Mouse (Mus musculus) forebrain, embryonic 14.5 days (tissue): Measurements from ENCODE around the gene Asb5. TPM values are rescaled to one million over a fixed set of nuclear protein-coding genes. Genes with fewer than 3 reads are reported as not detected.
A peak's percentile ranks its signal among the peaks of the same experiment; 100 is the strongest.

Source experiments
- ATAC-seq: fragments of 200-750 bp; cut with Nextera tagmentation; 2 replicates; pipeline ENCODE4 v1.8.0; 2017; ENCODE audit warnings: mild to moderate bottlenecking, moderate library complexity
- DNase-seq: peaks from one replicate; pipeline ENCODE4 v3.0.0-alpha.2; 2015; ENCODE audit warnings: low spot score
- H3K27ac ChIP-seq: fragments of 300-500 bp; sonication (generic); 2 replicates; pipeline ENCODE4 v1.5.1; 2014; ENCODE audit warnings: low read depth, mild to moderate bottlenecking, control low read depth, low read length, moderate library complexity
- H3K27me3 ChIP-seq: fragments of 300-500 bp; sonication (generic); replicated peaks from 2 replicates; pipeline ENCODE4 v1.6.1; 2014; ENCODE audit warnings: low read length, control low read depth, mixed read lengths; ENCODE audit not compliant: control insufficient read depth, insufficient read depth
- H3K36me3 ChIP-seq: fragments of 300-500 bp; sonication (generic); 2 replicates; pipeline ENCODE4 v1.6.1; 2014; ENCODE audit warnings: low read length, control low read depth; ENCODE audit not compliant: control insufficient read depth, insufficient read depth
- H3K4me1 ChIP-seq: fragments of 300-500 bp; sonication (generic); 2 replicates; pipeline ENCODE4 v1.6.1; 2014; ENCODE audit warnings: antibody characterized with exemption, low read length, control low read depth; ENCODE audit not compliant: control insufficient read depth, insufficient read depth
- H3K4me2 ChIP-seq: fragments of 300-500 bp; sonication (generic); 2 replicates; pipeline ENCODE4 v1.6.1; 2014; ENCODE audit warnings: mild to moderate bottlenecking, control low read depth, low read length
- H3K4me3 ChIP-seq: fragments of 300-500 bp; sonication (generic); 2 replicates; pipeline ENCODE4 v1.5.1; 2014; ENCODE audit warnings: low read depth, low read length, control low read depth
- H3K9ac ChIP-seq: fragments of 300-500 bp; sonication (generic); 2 replicates; pipeline ENCODE4 v1.6.1; 2014; ENCODE audit warnings: mild to moderate bottlenecking, low read length, control low read depth, moderate library complexity
- H3K9me3 ChIP-seq: fragments of 300-500 bp; sonication (generic); replicated peaks from 2 replicates; pipeline ENCODE4 v1.6.1; 2016; ENCODE audit warnings: low read length, control low read depth, mixed read lengths; ENCODE audit not compliant: control insufficient read depth
- WGBS: fragments of 180-500 bp; shearing (Covaris S2); extraction: QIAGEN DNeasy Blood & Tissue Kit; methylation state at CpG from one replicate; pipeline ENCODE4 v1.1.7; 2014; 5-methylcytosine and 5-hydroxymethylcytosine counted together
- polyA plus RNA-seq: library from polyadenylated mRNA; unstranded; fragments of >200 nt; fragmentation: Nextera tagmentation; extraction: Ambion mirVana; gene quantifications from 2 replicates; pipeline ENCODE4 v1.2.1, GENCODE M21; 2014

Gene Asb5
- 4.0 and 5.2 TPM in 2 replicates for polyA plus RNA-seq

- H3K9ac ChIP-seq, result peak within 1 kb of the TSS; percentile 89
- H3K4me3 ChIP-seq, result peak within 1 kb of the TSS; percentile 93
- under 1% methylated on average over 80 of the region's 89 CpGs for WGBS
- H3K4me2 ChIP-seq, result peak within 1 kb of the TSS; percentile 67
- no peaks in the 10 kb centered on the region for H3K9me3 ChIP-seq
- H3K4me1 ChIP-seq, result peaks cover 15% of the 10 kb centered on the region; the same call in 1 of the 2 replicates
- H3K27me3 ChIP-seq, result no peaks in the 10 kb centered on the region
- H3K36me3 ChIP-seq, result peaks cover 6% of the 10 kb centered on the region; the same call in 1 of the 2 replicates
- peak; percentile 98 for DNase-seq
- peak within 1 kb of the TSS; percentile 75; the same call in 1 of the 2 replicates for H3K27ac ChIP-seq
- ATAC-seq, result peak; percentile 95
These were observed at the start of gene Asb5, which contains the start of gene Spcs3 for GRCm38 (mm10) chr8:54529382-54530296. TSS of gene Asb5 (plus strand) at chr8:54529580. TSS of gene Spcs3 (minus strand) at chr8:54529998.

GRCm38 (mm10) chr8:54486555-54487273 lies 42.7 kb upstream of the Asb5 start:
- WGBS, result 41% methylated on average over 19 of the region's 19 CpGs
- Histone ChIP-seq H3K27ac (no peak overlapping the region), H3K9ac (0 out of 2 replicates have a peak overlapping the region, but pooled peaks have one; percentile 17), H3K4me2 (peak overlapping the region; percentile 33; the same call in 1 of the 2 replicates), H3K27me3 (no peaks in the 10 kb centered on the region), H3K4me1 (0 out of 2 replicates have a peak, but pooled peaks cover 2% of the 10 kb centered on the region), H3K36me3 (no peaks in the 10 kb centered on the region), H3K4me3 (no peak overlapping the region), H3K9me3 (no peaks in the 10 kb centered on the region)
- ATAC-seq, result no peak
- DNase-seq, result no peak

GRCm38 (mm10) chr8:54488437-54488836 lies 40.9 kb upstream of the Asb5 start:
- Histone ChIP-seq H3K9ac (no peak overlapping the region), H3K4me3 (no peak overlapping the region), H3K4me2 (no peak overlapping the region), H3K27ac (no peak overlapping the region), H3K4me1 (0 out of 2 replicates have a peak, but pooled peaks cover 2% of the 10 kb centered on the region), H3K9me3 (no peaks in the 10 kb centered on the region), H3K36me3 (no peaks in the 10 kb centered on the region), H3K27me3 (no peaks in the 10 kb centered on the region)
- ATAC-seq (no peak), DNase-seq (no peak)
- WGBS, result 61% methylated on average over 4 of the region's 4 CpGs

GRCm38 (mm10) chr8:54491057-54491690 lies 38.2 kb upstream of the Asb5 start:
- Histone ChIP-seq H3K36me3 (no peaks in the 10 kb centered on the region), H3K9me3 (no peaks in the 10 kb centered on the region), H3K4me3 (no peak overlapping the region), H3K9ac (no peak overlapping the region), H3K4me1 (0 out of 2 replicates have a peak, but pooled peaks cover 2% of the 10 kb centered on the region), H3K27me3 (no peaks in the 10 kb centered on the region), H3K27ac (no peak overlapping the region), H3K4me2 (no peak overlapping the region)
- peak; percentile 51 for ATAC-seq
- DNase-seq, result peak; percentile 87
- 23% methylated on average over 6 of the region's 6 CpGs for WGBS

GRCm38 (mm10) chr8:54491934-54492333 lies 37.4 kb upstream of the Asb5 start:
- 0 out of 2 replicates have a peak, but pooled peaks have one; percentile 11 for ATAC-seq
- H3K9me3 ChIP-seq, result no peaks in the 10 kb centered on the region
- WGBS, result 83% methylated on average over 4 of the region's 4 CpGs

GRCm38 (mm10) chr8:54493110-54493509 lies 36.3 kb upstream of the Asb5 start:
- DNase-seq (peak; percentile 88), ATAC-seq (peak; percentile 55; the same call in 1 of the 2 replicates)
- H3K4me1 ChIP-seq, result no peaks in the 10 kb centered on the region
- no peak overlapping the region for H3K4me2 ChIP-seq
- 13% methylated on average over 6 of the region's 6 CpGs for WGBS
- no peak overlapping the region for H3K9ac ChIP-seq
- H3K4me3 ChIP-seq, result no peak overlapping the region
- H3K36me3 ChIP-seq, result no peaks in the 10 kb centered on the region
- H3K27ac ChIP-seq, result no peak overlapping the region
- H3K27me3 ChIP-seq, result no peaks in the 10 kb centered on the region
- no peaks in the 10 kb centered on the region for H3K9me3 ChIP-seq

More at GRCm38 (mm10) chr8:54491934-54492333, 37.4 kb upstream of the Asb5 start:
- Histone ChIP-seq H3K4me2 (no peak overlapping the region), H3K36me3 (no peaks in the 10 kb centered on the region), H3K27me3 (no peaks in the 10 kb centered on the region), H3K4me3 (no peak overlapping the region), H3K4me1 (no peaks in the 10 kb centered on the region), H3K9ac (no peak overlapping the region), H3K27ac (no peak overlapping the region)
- no peak for DNase-seq

GRCm38 (mm10) chr8:54493915-54494314 lies 35.5 kb upstream of the Asb5 start:
- DNase-seq, result no peak
- H3K4me3 ChIP-seq, result no peak overlapping the region
- ATAC-seq, result no peak
- no peaks in the 10 kb centered on the region for H3K27me3 ChIP-seq
- no peak overlapping the region for H3K27ac ChIP-seq
- H3K9me3 ChIP-seq, result no peaks in the 10 kb centered on the region
- no peak overlapping the region for H3K4me2 ChIP-seq
- H3K36me3 ChIP-seq, result no peaks in the 10 kb centered on the region
- H3K9ac ChIP-seq, result no peak overlapping the region
- WGBS, result 67% methylated on average over 3 of the region's 3 CpGs
- no peaks in the 10 kb centered on the region for H3K4me1 ChIP-seq

GRCm38 (mm10) chr8:54503104-54503503 lies 26.3 kb upstream of the Asb5 start:
- peak; percentile 81 for DNase-seq
- Histone ChIP-seq H3K36me3 (no peaks in the 10 kb centered on the region), H3K9ac (no peak overlapping the region), H3K9me3 (no peaks in the 10 kb centered on the region), H3K4me3 (no peak overlapping the region), H3K4me2 (no peak overlapping the region), H3K4me1 (0 out of 2 replicates have a peak, but pooled peaks cover 2% of the 10 kb centered on the region), H3K27ac (no peak overlapping the region), H3K27me3 (no peaks in the 10 kb centered on the region)
- ATAC-seq, result peak; percentile 45; the same call in 1 of the 2 replicates
- 42% methylated on average over 7 of the region's 7 CpGs for WGBS
